8 mouse cellular contexts compared by ENCODE assay signal in genomic region chr2:76672966-76673392, GRCm38 (mm10). TPM values are rescaled to one million over a fixed set of nuclear protein-coding genes. Genes with fewer than 3 reads are reported as not detected.
DNase-seq lines count a peak whose midpoint lies in the region; ATAC-seq and TF ChIP-seq lines count a peak whose summit lies in the region.

TSS of gene Fkbp7 (minus strand) at chr2:76673116.

- no peaks in the 10 kb centered on the region for H3K27me3 ChIP-seq in embryonic facial prominence, embryonic 14.5 days (replicated peaks; ENCODE audit: control insufficient read depth, insufficient read depth, low read length)
- H3K27me3 ChIP-seq in limb, embryonic 13.5 days, result no peaks in the 10 kb centered on the region
- no peaks in the 10 kb centered on the region for H3K27me3 ChIP-seq in midbrain, embryonic 15.5 days (replicated peaks)

- peak within 1 kb of the TSS; percentile 82 for H3K4me2 ChIP-seq in embryonic facial prominence, embryonic 14.5 days (ENCODE audit: low read depth, low read length)
- H3K4me2 ChIP-seq in limb, embryonic 13.5 days (replicated peaks), result peak within 1 kb of the TSS; percentile 68
- peak within 1 kb of the TSS; percentile 57 for H3K4me2 ChIP-seq in midbrain, embryonic 15.5 days

- DNase-seq in A20 (ENCODE audit: low read depth, low spot score), result peak; percentile 95
- peak; percentile 95 for DNase-seq in embryonic facial prominence, embryonic 14.5 days (ENCODE audit: low spot score)
- peak; percentile 88 for DNase-seq in heart, adult 8-10 months (ENCODE audit: low spot score)
- peak; percentile 89 to 92 for DNase-seq in kidney, adult 8-10 months
- DNase-seq in spleen, adult 18-20 months, result peak; percentile 84 to 90

- WGBS in bone marrow, adult 2 months, result 0% methylated on average over 17 of the region's 17 CpGs
- under 1% methylated on average over 17 of the region's 17 CpGs for WGBS in embryonic facial prominence, embryonic 14.5 days
- WGBS in limb, embryonic 13.5 days, result under 1% methylated on average over 17 of the region's 17 CpGs
- under 1% methylated on average over 17 of the region's 17 CpGs for WGBS in midbrain, embryonic 15.5 days

- ATAC-seq in embryonic facial prominence, embryonic 14.5 days (ENCODE audit: low read depth), result peak; percentile 96
- peak; percentile 92 for ATAC-seq in limb, embryonic 13.5 days (ENCODE audit: low FRiP score, low read depth)
- peak; percentile 95 for ATAC-seq in midbrain, embryonic 15.5 days (replicated peaks)

- peak within 1 kb of the TSS; percentile 87 for H3K4me3 ChIP-seq in bone marrow, adult 2 months (replicated peaks; ENCODE audit: control insufficient read depth, low read depth, low read length)
- peak within 1 kb of the TSS; percentile 59 for H3K4me3 ChIP-seq in embryonic facial prominence, embryonic 14.5 days (ENCODE audit: low read depth, low read length)
- H3K4me3 ChIP-seq in limb, embryonic 13.5 days, result peak within 1 kb of the TSS; percentile 51
- peak within 1 kb of the TSS; percentile 41 for H3K4me3 ChIP-seq in midbrain, embryonic 15.5 days

- no peaks in the 10 kb centered on the region; the same call in 1 of the 2 replicates for H3K4me1 ChIP-seq in bone marrow, adult 2 months (ENCODE audit: control insufficient read depth, insufficient read depth, low read length)
- peaks cover 21% of the 10 kb centered on the region for H3K4me1 ChIP-seq in embryonic facial prominence, embryonic 14.5 days (ENCODE audit: control insufficient read depth, insufficient read depth, low read length)
- peaks cover 32% of the 10 kb centered on the region for H3K4me1 ChIP-seq in limb, embryonic 13.5 days
- H3K4me1 ChIP-seq in midbrain, embryonic 15.5 days, result peaks cover 25% of the 10 kb centered on the region

- peak; percentile 72 for TF ChIP-seq POLR2A in bone marrow, adult 2 months (IDR thresholded peaks at IDR 0.05; ENCODE audit: borderline replicate concordance, control insufficient read depth, low read depth, low read length)

- H3K36me3 ChIP-seq in embryonic facial prominence, embryonic 14.5 days (ENCODE audit: control insufficient read depth, insufficient read depth, low read length), result 0 out of 2 replicates have a peak, but pooled peaks cover under 1% of the 10 kb centered on the region
- H3K36me3 ChIP-seq in limb, embryonic 13.5 days, result peaks cover 5% of the 10 kb centered on the region; the same call in 1 of the 2 replicates
- H3K36me3 ChIP-seq in midbrain, embryonic 15.5 days (replicated peaks), result no peaks in the 10 kb centered on the region

- H3K27ac ChIP-seq in bone marrow, adult 2 months (ENCODE audit: control insufficient read depth, insufficient read depth, low read depth, low read length, poor library complexity), result peak within 1 kb of the TSS; percentile 47; the same call in 1 of the 2 replicates
- peak within 1 kb of the TSS; percentile 93 for H3K27ac ChIP-seq in embryonic facial prominence, embryonic 14.5 days (replicated peaks; ENCODE audit: low read depth, low read length)
- peak within 1 kb of the TSS; percentile 88 for H3K27ac ChIP-seq in limb, embryonic 13.5 days
- H3K27ac ChIP-seq in midbrain, embryonic 15.5 days, result peak within 1 kb of the TSS; percentile 74

- H3K9ac ChIP-seq in embryonic facial prominence, embryonic 14.5 days (ENCODE audit: low read depth, low read length), result peak within 1 kb of the TSS; percentile 79
- H3K9ac ChIP-seq in limb, embryonic 13.5 days, result peak within 1 kb of the TSS; percentile 75
- H3K9ac ChIP-seq in midbrain, embryonic 15.5 days, result peak within 1 kb of the TSS; percentile 35

- TF ChIP-seq CTCF in bone marrow, adult 2 months (IDR thresholded peaks at IDR 0.05; ENCODE audit: control insufficient read depth, insufficient read depth, low read length), result no peak; the same call in 1 of the 2 replicates

- no peaks in the 10 kb centered on the region for H3K9me3 ChIP-seq in embryonic facial prominence, embryonic 14.5 days (ENCODE audit: control insufficient read depth, low read length)
- H3K9me3 ChIP-seq in limb, embryonic 13.5 days, result no peaks in the 10 kb centered on the region
- no peaks in the 10 kb centered on the region for H3K9me3 ChIP-seq in midbrain, embryonic 15.5 days

RNA-seq across cellular contexts. Expression of gene Fkbp7, which starts in this region (rescaled TPM):
- 3.0 and 17.8 TPM in 2 replicates for polyA plus RNA-seq in bone marrow, adult 2 months (2011; ENCODE audit: insufficient read depth, insufficient read length, low replicate concordance, missing spikeins)
- polyA plus RNA-seq in embryonic facial prominence, embryonic 14.5 days (2014; fragmentation: Nextera tagmentation; extraction: Ambion mirVana), result 128 and 157 TPM in 2 replicates
- 10 to 100 TPM; 18.9 to 28.5 (median 23.6) TPM for total RNA-seq in heart, adult 8-10 months (2022)
- 103 and 113 TPM in 2 replicates for polyA plus RNA-seq in limb, embryonic 13.5 days (2015; fragmentation: Nextera tagmentation; extraction: Ambion mirVana)
- 11.8 and 13.9 TPM in 2 replicates for polyA plus RNA-seq in midbrain, embryonic 15.5 days (2015; fragmentation: Nextera tagmentation; extraction: Ambion mirVana)

Comparison
In these comparisons a context has a peak if more than half of its experiments do, and no peak if none do; other contexts are left out.
1. Peak in every context shown above with its lines: DNase-seq, ATAC-seq, H3K4me3 ChIP-seq and H3K27ac ChIP-seq.